Mouse (Mus musculus): Measurements from ENCODE around the gene Gramd1b.

Gramd1b gene

GRCm38 (mm10) chr9:40420652-40421335, 110.4 kb downstream of the Gramd1b start:
- no peak for DNase-seq

DNA sequence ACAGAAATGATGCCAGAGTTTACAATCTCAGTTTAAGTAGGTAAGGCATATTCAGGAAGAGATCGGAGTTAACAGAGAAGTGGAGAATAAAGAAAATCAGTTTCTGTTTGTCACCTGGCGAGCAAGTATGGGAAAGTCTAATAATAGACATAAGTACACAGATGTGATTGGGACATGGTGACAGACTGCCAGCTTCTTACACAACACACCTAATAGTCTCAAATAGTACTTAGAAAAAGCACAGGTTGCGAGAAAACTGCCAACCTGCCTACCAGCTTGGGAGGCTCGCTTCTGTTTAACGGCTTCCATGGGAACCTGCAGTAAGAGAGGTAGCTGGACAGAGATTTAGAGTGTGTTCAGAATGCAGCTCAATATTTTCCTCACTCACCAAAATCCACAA, 112.4 kb downstream of the Gramd1b start:
- DNase-seq, result no peak

DNA sequence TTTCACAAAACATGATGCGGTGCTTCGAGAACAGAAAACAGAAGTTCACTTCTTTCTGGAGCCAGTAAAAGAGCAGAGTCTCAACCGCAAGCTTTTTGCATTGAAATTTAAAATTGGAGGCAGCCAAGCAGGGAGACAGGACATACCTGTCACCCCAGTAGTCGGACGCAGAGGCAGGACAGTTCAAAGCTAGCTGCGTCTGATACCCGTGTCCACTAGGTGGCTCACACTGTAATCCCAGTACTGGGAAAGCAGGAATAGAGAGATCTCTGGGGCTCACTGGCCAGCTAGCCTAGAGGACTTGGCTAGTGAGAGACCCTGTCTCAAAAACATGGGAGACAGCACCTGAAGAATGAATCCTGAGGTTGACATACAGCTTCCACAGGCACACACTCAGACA, 115.0 kb downstream of the Gramd1b start:
- peak; percentile 24 for DNase-seq

DNA sequence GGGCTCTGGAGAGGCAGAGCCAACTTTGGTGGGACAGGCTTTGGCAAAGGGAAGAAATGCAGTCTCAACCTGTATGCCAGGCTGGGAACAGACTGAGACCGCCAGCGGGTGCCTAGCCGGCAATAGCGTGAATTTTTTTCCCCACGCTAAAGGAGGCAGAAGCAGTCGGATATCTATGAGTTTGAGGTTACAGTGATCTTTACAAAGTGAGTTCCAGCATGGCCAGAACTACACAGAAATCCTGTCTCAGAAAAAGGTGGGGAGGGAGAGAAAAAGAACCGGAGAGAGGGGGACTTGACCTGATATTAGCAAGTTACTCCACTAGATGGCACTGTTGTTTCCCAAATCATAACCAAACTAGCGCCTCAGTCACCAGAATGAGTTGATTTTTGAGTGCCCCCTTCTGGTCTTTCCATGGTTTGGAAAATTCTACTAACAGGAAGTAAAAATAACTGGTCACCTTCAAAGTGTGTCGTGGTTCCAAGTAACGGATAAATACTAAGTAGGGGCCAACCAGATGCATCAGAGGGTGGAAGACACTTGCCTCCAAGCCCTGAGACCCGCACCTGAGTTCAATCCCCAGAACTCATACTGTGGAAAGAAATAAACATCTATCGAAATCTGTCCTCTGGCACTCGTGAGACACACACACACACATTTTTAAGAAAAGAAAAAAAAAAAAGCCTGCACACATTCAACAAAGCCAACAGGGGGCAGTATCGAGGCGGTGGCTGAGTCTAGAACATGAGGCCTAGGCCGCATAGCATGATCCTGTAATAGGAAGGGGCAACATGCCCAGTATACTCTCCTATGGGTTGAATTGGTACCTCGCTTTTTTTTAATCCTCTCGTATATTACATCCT, 116.0 kb downstream of the Gramd1b start:
- DNase-seq, result peak; percentile 44

- DNase-seq, result peak; percentile 73
These were observed 116.7 kb downstream of the Gramd1b start for GRCm38 (mm10) chr9:40414498-40414903.

DNA sequence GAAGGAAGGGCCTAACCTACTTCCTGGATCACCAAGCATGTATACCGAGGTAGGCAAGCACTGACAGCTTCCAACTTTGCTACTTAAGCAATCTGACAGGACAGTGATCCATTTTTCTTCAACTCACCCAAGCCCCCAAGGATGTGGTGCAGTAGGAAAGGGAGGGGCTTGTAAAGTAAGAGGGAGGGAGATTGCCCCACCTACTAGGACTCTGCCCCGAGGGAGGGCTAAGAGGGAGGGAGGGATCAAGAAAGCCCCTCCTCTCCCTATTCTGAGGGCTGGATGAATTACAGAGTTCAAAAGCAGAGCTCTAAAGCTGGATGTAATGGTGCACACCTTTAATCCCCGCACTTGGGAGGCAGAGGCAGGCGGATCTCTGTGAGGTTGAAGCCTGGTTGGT, 117.6 kb downstream of the Gramd1b start:
- no peak for DNase-seq

DNA sequence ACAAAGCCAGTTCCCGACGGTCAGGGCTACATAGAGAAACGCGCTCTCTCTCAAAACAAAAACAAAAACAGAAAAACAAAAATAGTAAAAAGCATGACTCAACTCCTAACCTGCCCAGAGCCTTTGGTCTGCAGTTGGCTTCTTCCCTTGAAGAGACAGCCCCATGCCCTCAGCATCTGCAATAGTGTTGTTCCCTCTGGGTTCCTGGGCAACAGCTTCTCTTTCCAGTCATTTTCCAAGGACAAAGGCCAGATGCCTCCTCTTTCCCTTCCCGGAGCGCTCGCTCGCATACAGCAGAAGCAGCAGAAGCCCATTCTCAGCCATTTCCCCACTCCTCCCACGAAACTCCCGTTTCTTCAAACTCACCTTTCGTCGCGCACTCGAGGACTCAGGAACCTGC, 118.3 kb downstream of the Gramd1b start:
- DNase-seq, result no peak

DNA sequence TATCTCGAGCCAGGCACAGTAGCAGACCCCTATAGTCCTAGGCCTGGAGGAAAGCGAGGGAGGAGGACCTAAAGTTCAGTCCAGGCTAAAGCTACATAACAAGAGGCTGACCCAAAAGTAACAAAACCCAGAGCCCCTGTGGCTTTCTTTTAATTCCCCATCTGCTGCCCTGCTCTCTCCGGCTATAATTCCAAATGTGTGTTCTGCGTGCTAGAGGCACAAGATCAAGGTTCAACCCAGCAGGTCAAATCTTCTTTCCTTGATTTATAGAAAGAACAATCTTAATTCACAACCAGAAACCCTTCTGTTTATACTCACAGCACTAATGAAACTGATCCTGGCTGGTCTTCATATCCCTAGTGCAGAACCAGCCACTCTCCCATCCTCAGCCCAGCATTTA, 118.9 kb downstream of the Gramd1b start:
- DNase-seq, result no peak

DNA sequence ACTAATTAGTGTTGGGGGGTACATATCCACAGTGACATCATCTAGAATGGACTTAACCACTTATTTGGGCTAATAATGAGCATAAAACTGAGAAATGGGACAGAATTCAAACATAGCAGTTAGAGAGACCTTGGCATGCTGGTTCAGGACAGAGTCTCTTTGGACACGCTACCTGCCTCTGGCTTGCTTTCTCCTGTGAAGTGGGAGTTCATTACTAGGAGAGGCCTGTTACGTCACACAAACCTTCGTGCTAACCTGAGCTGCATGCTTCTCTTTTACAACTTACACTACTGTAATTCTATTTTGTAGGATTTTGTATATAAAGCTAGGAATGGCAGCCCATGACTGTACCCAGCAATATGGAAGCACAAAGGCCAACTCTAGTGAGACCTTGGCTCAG, 120.3 kb downstream of the Gramd1b start:
- no peak for DNase-seq

- DNase-seq, result no peak
These were observed 122.1 kb downstream of the Gramd1b start for GRCm38 (mm10) chr9:40409071-40409470.

DNA sequence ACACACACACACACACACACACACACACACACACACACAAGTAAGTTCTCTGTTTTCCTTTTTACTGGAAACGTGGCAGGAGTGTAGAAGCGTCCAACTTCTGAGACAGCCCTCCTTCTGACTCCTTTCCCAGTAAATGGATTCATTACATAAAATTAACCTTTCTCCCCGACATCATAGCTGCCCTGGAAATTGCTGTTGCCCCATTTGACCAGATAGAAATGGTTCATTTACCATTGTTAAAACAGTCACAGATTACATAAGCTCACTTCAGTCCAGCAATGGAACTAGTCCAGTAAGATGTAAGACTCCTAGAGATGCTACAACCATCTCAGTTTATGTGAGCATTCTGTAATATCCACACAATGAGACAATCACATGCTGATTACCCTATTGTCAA, 122.8 kb downstream of the Gramd1b start:
- no peak for DNase-seq

DNA sequence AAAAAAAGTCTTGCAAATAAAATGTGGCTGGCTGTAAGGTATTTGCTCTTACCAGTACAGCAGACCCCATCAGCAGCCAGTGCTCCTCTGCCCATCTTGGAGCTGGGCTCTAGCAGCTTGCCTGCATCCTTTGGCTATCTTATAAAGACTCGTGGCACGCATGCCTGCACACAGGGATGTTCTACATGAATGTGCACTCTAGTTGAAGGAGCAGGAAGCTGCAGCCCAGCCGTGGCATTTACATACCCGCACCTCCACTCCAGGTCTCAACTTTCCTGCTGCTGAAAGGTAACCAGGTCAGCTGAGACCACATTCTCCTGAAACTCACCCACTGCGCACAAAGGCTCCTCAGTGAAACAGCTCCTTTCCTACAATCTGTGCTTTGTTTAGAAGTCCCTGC, 123.3 kb downstream of the Gramd1b start:
- no peak for DNase-seq

- no peak for DNase-seq
These were observed 125.4 kb downstream of the Gramd1b start for GRCm38 (mm10) chr9:40405804-40406203.

GRCm38 (mm10) chr9:40405263-40405662, 125.9 kb downstream of the Gramd1b start:
- no peak for DNase-seq

GRCm38 (mm10) chr9:40404637-40405036, 126.5 kb downstream of the Gramd1b start:
- DNase-seq, result no peak

- DNase-seq, result no peak
These were observed 127.4 kb downstream of the Gramd1b start for GRCm38 (mm10) chr9:40403750-40404149.

GRCm38 (mm10) chr9:40401818-40402217, 129.4 kb downstream of the Gramd1b start:
- no peak for DNase-seq

GRCm38 (mm10) chr9:40400854-40401253, 130.3 kb downstream of the Gramd1b start:
- DNase-seq, result no peak

DNA sequence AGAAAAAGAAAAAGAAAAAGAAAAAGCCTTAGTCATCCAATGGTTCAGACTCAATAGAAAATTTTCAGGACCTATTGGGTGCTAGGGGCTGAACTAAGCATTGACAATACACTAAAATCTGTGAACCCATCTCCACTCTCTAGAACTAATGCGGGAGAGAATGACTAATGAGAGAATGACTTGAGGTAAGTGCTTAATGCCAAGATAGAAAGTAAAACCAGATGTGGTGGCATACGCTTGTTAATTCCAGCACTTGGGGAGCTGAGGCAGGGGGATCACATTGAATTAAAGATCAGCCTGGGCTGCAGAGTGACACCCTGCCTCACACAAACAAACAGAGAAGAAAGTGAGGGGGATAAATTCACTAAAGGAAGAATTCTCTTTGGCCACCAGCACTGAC, 131.0 kb downstream of the Gramd1b start:
- DNase-seq, result no peak

DNA sequence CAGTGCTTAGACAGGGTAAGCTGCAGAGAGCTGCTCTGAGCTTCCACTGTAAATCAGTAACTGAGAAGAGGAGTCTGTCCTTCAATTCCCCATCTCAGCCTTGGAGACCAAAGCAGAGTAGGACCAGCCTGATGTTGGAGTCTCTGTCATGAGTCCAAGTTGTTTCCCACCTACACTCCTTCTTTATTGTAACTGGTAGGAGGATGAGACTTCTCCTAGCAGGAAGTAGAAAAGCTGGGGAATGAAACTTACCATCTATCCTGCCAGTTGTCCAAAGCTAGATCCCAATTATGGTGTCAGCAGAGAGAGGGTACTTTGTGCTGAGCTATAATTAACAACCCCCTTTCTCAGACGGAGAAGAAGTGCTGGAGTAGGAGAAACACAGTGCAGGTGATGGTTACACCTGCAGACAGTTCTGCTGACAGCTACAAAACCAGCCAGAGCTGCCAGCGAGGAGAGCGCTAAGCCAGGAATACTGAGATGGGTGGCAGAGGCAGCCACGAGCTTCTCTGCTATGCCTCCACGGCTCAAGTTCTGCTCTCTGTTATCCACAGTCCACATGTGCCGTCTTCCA, 131.7 kb downstream of the Gramd1b start:
- no peak for DNase-seq

GRCm38 (mm10) chr9:40397471-40398245, 133.5 kb downstream of the Gramd1b start:
- DNase-seq, result no peak

DNA sequence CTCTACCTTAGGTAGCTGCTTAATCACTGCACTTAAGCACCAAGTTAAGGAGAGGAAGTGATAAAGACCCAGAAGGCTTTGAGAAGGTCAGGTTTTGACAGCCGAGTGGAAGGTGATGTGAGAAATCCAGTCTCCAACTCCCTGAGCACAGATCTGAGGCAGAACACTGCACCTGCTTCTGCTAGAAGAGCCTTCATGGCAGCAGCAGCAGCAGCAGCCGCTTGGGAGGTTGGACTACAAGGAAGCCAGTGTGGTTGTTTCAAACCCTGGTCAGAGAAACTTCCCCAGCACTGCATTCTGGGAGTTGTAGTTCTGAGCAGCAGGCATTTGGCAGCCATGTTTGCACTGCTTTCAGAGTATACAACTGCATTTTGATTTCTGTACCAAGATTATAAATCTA, 134.1 kb downstream of the Gramd1b start:
- peak; percentile 79 for DNase-seq

- no peak for DNase-seq
These were observed 135.0 kb downstream of the Gramd1b start for GRCm38 (mm10) chr9:40396171-40396570.
